Mouse (Mus musculus) c-Kit-positive CD71-negative TER-119-negative erythroid progenitor cells, embryonic 14.5 days (primary cell): ENCODE data around the gene Itgb3.

Experiments
- DNase-seq: peaks from one replicate; pipeline ENCODE4 v3.0.0-alpha.2; 2013; ENCODE audit warnings: low read depth

Gene Itgb3

GRCm38 (mm10) chr11:104622040-104622962, 14.5 kb downstream of the Itgb3 start:
- DNase-seq: no peak

- DNase-seq: no peak
Observed at GRCm38 (mm10) chr11:104624791-104625391, 17.1 kb downstream of the Itgb3 start.

GRCm38 (mm10) chr11:104625453-104626402, 17.9 kb downstream of the Itgb3 start:
- no peak for DNase-seq

GRCm38 (mm10) chr11:104626635-104627034, 18.8 kb downstream of the Itgb3 start:
- no peak for DNase-seq

- DNase-seq: no peak
Observed at GRCm38 (mm10) chr11:104627616-104628301, 20.0 kb downstream of the Itgb3 start.

DNA sequence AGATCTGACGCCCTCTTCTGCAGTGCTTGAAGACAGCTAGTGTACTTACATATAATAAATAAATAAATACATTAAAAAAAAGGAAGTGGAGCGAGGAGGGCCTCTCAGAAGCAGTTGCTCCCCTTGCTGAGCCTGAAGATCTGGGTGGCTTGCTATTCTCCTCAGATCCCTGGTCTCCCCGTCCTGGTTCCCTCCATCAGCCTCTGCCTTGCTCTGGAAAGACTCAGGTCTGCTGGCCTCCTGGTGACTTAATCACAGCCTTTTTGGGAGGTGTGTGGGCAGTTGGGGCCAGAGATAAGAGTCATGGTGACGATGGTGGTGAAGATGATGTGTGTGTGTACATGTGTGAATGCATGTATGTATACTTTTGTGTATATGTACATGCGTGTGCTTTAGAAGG, 20.8 kb downstream of the Itgb3 start:
- DNase-seq: no peak

DNA sequence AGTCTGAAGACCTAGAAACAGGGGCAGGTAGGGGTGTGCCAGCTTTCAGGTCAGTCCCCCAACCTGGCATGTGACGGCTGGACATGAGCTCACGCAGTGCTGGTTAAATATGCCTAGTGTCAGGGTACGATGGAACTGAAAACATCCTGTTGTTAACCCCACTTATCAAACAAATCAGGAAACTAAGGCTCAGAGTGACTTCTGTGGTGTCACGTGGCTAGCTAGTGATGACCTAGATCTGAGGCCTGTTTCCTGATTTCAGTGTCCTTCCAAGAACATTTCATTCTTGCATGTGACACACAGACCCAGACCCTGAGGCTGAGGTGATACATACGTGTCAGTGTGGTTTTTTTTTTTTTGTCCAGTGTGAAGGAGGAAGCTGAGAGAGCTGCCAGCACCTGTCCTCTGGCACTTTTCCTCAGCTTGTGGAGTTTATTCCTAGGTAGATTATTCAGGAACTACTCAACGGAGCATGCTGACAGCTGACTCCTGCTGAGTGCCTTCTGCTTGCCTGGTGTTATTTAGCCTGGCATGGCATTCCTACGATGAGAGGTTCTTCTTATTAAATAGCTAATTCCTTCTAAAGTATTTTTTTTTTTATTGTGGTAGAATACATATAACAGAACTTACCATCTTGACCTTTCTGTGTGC, 22.5 kb downstream of the Itgb3 start:
- DNase-seq: no peak

GRCm38 (mm10) chr11:104631306-104631705, 23.5 kb downstream of the Itgb3 start:
- no peak for DNase-seq

DNA sequence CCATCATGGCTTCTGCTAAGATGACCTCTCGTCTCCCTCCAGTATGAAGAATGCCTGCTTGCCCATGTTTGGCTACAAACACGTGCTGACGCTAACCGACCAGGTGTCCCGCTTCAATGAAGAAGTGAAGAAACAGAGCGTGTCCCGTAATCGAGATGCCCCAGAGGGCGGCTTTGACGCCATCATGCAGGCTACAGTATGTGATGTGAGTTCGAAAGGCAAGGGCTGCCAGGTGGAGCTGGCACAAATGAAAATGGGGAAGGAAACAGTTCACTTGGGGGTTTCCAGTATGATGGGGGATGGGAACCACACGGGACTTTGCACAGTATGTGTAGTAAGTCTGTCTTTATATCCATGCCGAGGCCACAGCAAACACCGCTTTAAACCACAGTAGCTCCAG, 29.2 kb downstream of the Itgb3 start:
- no peak for DNase-seq

DNA sequence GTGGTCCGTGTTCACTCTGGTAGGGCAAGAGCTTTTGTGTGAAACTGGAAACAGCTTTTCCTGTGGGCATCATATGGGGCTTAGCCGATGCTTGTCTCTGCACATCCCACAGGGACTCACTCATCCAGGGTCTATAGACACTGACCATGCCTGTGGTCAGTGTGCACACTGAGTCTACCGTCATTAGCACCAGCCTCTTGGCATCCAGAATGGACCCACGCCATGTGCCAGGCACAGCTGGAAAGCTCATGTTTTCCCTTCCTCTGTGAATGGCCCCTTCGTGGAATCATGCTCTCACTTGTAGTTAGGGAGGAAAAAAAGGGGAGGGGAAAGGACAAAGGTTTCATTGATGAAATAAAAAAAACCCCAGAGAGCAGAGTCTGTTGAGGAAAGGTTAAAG, 30.2 kb downstream of the Itgb3 start:
- DNase-seq: no peak

- no peak for DNase-seq
Observed at GRCm38 (mm10) chr11:104638906-104639305, 31.1 kb downstream of the Itgb3 start.

DNA sequence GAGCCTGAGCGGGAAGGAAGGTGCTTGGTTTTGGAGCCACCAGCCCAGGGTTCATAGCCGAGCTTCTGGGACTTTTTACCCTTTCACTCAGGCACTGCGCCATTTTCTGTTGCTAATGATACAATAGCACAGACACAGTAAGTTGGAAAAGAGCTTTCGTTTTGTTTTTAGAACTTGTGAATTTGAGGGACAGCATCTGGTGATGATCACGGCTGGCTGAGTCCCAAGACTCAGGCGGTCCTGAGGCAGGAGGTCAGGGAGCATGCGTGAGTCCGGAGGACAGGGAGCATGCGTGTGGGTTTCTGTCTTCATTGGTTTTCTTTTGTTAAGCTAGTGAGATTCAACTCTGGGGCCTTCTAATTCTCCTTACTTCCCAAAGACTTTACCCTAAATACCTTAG, 31.8 kb downstream of the Itgb3 start:
- no peak for DNase-seq

DNA sequence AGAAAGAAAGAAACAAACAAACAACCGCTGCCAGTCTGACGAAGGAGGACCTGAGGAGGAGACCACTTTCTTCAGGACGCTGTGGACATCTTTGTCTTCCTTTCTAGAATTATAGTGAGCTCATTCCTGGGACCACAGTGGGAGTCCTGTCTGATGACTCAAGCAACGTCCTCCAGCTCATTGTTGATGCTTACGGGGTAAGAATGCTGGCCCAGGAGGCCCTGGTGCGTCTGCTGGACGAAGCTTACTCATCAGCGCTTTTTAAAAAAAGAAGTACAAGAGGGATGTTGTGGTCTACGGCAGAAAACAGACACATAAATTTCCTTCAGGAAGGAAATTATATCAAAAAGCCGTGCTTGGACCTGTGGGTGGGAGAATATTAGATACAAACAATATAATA, 33.1 kb downstream of the Itgb3 start:
- no peak for DNase-seq

DNA sequence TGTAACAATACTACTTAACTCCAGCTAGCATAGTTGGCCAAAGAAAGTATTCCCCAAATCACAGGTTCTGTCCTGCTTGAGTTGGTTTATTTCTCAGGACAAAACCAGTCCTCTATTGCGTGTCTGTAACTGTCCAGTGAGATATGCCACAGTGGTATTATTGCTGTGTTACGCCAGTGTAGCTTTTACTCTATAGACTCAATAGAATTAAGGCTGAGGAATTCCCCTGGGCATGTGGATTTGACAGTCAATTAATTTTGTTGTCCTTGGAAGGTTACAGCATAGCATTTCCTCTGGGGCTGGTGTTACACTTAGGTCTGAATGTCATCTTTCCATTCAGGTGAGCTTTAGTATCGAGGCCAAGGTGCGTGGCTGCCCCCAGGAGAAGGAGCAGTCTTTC, 35.4 kb downstream of the Itgb3 start:
- DNase-seq: no peak

- no peak for DNase-seq
Observed at GRCm38 (mm10) chr11:104645402-104645801, 37.6 kb downstream of the Itgb3 start.

DNA sequence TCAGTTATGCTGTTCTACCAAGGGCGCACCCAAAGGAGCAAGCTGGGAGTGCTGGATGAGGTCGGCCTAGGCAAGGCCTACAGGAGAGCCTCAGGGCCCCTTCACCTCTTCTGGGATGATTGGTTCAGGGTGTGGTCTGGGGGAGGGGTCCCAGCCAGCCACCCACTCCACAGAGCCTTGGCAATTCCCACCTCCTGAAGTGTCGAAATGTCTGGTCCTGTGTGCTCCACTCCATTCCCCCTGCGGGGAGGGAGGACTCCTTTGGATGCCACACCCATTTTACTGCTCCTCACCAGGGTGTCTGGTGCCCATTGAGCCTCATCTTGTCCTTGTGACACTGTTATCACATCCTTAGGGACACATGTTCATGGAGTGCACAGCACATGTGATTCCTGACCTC, 38.4 kb downstream of the Itgb3 start:
- no peak for DNase-seq

- DNase-seq: no peak
Observed at GRCm38 (mm10) chr11:104646611-104647010, 38.8 kb downstream of the Itgb3 start.

DNA sequence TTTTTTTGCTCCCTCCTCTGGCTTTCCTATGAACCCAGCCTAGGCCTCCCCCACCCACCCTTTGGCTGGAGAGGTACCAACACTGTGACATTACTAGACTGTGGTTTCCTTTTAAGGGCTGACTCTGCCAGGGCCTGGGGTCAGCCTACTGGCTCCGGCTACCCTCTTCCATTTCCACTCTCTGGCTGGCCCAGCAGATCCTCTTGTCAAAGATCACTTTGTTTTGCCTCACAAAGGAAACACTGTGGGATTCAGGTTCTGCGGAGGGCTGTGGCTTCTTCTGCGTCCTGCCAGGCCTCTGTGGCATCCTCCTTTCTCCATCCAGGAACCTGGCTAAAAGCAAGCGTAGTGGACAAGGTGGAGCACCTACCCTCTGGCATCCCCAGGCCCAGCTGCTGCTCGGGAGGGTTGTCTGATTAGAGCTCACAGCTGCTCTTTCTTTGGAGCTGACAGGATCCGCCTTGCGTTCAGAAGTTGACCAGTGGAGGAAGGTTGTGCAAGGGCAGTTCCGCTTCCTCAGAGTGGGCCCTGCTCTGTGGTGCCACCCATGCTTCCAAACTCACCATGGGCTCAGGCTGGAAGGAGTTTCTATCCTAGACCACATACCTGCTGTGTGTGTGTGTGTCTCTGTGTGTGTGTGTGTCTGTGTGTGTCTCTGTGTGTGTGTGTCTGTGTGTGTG, 39.5 kb downstream of the Itgb3 start:
- DNase-seq: no peak

DNA sequence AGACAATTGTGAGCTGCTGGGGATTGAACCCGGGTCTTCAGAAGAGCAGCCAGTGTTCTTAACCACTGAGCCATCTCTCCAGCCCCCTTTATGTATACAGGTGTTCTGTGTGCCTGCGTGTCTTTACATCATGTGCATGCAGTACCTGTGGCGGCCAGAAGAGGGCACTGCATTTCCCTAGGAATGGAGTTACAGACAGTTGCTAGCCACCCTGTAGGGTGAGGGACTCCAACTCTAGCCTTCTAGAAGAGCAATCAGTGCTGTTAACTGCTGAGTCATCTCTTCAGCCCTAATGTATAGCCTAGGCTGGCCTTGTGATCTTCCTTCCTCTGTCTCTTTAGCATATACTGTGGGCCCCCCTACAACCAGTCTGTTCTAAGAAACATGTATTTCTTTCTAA, 40.8 kb downstream of the Itgb3 start:
- DNase-seq: no peak

GRCm38 (mm10) chr11:104660599-104660998, 52.8 kb downstream of the Itgb3 start:
- DNase-seq: no peak

DNA sequence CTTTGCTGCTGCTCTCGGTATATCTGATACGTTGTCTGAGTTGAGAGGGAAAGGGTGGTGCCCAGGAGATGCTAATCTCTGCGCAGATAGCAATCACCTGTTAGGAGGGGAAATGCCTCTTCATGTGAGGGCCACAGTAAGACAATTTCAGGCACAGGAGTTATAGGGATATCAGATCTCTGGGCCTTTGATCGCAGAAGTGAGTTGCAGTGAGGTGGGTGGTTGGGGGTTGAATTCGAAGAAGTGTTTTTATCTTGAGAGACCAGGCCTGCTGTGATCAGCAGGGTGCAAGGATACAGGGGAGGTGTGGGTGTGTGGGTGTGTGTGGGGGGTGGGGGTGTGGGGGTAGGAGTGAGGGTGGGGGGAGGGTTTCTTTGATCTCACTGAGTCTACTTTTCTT, 53.3 kb downstream of the Itgb3 start:
- no peak for DNase-seq
